Mouse (Mus musculus) thymus, adult 2 months (tissue): Measurements from ENCODE around the gene Cnot2. TPM values are rescaled to one million over a fixed set of nuclear protein-coding genes. Genes with fewer than 3 reads are reported as not detected.
A peak's percentile ranks its signal among the peaks of the same experiment; 100 is the strongest.
"Not testable (repeated sequence)": the region's sequence is repeated elsewhere in the genome, so short reads cannot be mapped to it uniquely, and the experiment has no call there.

Experiments
- DNase-seq: peaks from one replicate; pipeline ENCODE4 v3.0.0; 2021
- H3K27ac ChIP-seq: fragments of 200-500 bp; 2 replicates; pipeline ENCODE4 v1.5.1; 2012; ENCODE audit warnings: low read length, control low read depth; ENCODE audit not compliant: control insufficient read depth, insufficient read depth
- H3K27me3 ChIP-seq: fragments of 200-500 bp; 2 replicates; pipeline ENCODE4 v1.6.1; 2012; ENCODE audit warnings: mild to moderate bottlenecking, low read length, moderate library complexity, mixed read lengths; ENCODE audit not compliant: control insufficient read depth, insufficient read depth
- H3K36me3 ChIP-seq: fragments of 200-500 bp; 2 replicates; pipeline ENCODE4 v1.6.1; 2012; ENCODE audit warnings: mild to moderate bottlenecking, low read length, moderate library complexity; ENCODE audit not compliant: control insufficient read depth, insufficient read depth
- H3K4me1 ChIP-seq: fragments of 200-500 bp; replicated peaks from 2 replicates; pipeline ENCODE4 v1.6.1; 2012; ENCODE audit warnings: low read length; ENCODE audit not compliant: control insufficient read depth, insufficient read depth
- H3K4me3 ChIP-seq: fragments of 200-500 bp; 2 replicates; pipeline ENCODE4 v1.5.1; 2012; ENCODE audit warnings: mild to moderate bottlenecking, low read length, control low read depth, moderate library complexity; ENCODE audit not compliant: control insufficient read depth, insufficient read depth
- CTCF ChIP-seq: fragments of 200-500 bp; IDR thresholded peaks from 2 replicates; pipeline ENCODE4 v1.5.1; 2012; ENCODE audit warnings: mild to moderate bottlenecking, control low read depth, low read length, moderate library complexity, borderline replicate concordance; ENCODE audit not compliant: control insufficient read depth, poor library complexity, insufficient read depth; ENCODE audit errors: extremely low read depth
- POLR2A ChIP-seq: fragments of 200-500 bp; IDR thresholded peaks from 2 replicates; pipeline ENCODE4 v1.6.1; 2012; ENCODE audit warnings: mild to moderate bottlenecking, low read length, control low read depth, moderate library complexity; ENCODE audit not compliant: control insufficient read depth, poor library complexity, insufficient read depth; ENCODE audit errors: extremely low read depth
- WGBS: fragments of 180-500 bp; shearing (Covaris S2); methylation state at CpG from one replicate; pipeline ENCODE4 v1.1.7; 2018; 5-methylcytosine and 5-hydroxymethylcytosine counted together
- polyA plus RNA-seq: library from polyadenylated mRNA; depleted of rRNA; stranded (reverse); fragments of >200 nt; gene quantifications from 2 replicates; pipeline ENCODE4 v1.2.3, GENCODE M21; 2012

Cnot2 gene
- polyA plus RNA-seq, 1 experiment, result 103 TPM

DNA sequence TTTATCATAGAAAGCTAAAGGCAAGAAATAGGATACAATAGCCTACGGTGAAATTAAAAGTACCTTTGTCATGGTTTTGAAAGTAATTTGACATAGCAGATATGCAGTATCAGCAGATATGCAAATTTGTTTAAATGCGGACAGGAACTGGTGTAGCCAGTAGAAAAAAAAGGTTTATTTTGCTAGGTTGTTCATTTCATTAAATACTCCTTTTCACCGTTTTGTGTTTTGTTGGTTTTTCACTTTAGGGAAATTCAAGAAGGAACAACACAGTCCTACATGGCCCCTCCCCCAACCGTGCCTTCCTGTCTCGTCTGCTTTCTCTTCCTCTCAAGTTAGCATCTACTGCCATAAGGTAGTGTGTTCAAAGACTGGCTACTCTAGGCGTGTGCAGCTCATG is 1.4 kb upstream of the Cnot2 start:
- peak overlapping the region; percentile 63 for H3K27ac ChIP-seq
- no peak overlapping the region for H3K4me3 ChIP-seq

DNA sequence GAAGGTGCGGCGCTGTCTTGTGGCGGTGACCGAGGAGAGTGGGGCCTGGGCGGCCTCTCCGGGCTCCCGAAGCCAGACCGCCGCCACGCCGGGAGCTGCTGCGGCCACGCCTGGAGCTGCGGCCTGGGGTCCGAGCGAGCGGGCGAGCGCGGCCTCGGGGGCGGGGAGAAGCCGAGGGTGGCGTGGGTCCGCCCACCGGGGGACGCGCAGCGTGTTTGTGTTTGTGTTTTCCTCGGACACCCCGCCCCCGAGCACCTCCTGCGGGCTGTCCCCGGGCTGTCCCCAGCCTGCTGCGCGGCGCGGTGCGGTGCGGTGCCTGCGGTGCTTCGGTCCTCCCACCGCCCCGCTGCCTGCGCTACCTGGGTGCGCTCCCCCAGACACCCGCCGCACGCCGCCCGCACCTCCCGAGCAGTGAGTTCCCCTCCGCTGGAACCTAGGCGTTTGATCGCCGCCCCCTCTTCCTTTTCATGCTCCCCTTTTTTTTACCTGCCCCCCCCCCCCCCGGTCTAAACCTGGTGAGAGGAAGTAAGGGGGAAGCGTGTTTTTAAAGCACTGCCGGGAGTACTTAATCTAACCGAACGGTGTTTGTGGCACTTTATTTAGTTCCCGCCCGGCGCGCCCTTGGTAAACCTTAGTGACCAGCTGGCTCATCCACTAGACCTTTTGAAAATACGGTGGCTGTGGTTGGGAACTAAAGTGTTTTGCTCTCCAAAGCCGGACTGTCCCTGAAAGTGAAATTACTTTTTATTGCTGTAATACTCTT is 589 bp upstream of the Cnot2 start:
- WGBS, result under 1% methylated on average over 61 of the region's 67 CpGs
- DNase-seq, result peak; percentile 69
- H3K27ac ChIP-seq, result peak overlapping the region; percentile 83
- TF ChIP-seq CTCF, result no peak
- peak; percentile 23; the same call in 1 of the 2 replicates for TF ChIP-seq POLR2A
- H3K27me3 ChIP-seq, result no peaks in the 10 kb centered on the region
- H3K4me3 ChIP-seq, result peak overlapping the region; percentile 68
- H3K36me3 ChIP-seq, result peaks cover 9% of the 10 kb centered on the region; the same call in 1 of the 2 replicates
- H3K4me1 ChIP-seq, result peaks cover 2% of the 10 kb centered on the region; the same call in 1 of the 2 replicates

More for the DNA sequence above, 1.4 kb upstream of the Cnot2 start:
- TF ChIP-seq CTCF, result no peak
- no peak for TF ChIP-seq POLR2A
- peak; percentile 70 for DNase-seq
- WGBS, result under 1% methylated on average over 6 of the region's 6 CpGs
- no peaks in the 10 kb centered on the region for H3K27me3 ChIP-seq
- peaks cover 9% of the 10 kb centered on the region; the same call in 1 of the 2 replicates for H3K36me3 ChIP-seq
- peaks cover 2% of the 10 kb centered on the region; the same call in 1 of the 2 replicates for H3K4me1 ChIP-seq

DNA sequence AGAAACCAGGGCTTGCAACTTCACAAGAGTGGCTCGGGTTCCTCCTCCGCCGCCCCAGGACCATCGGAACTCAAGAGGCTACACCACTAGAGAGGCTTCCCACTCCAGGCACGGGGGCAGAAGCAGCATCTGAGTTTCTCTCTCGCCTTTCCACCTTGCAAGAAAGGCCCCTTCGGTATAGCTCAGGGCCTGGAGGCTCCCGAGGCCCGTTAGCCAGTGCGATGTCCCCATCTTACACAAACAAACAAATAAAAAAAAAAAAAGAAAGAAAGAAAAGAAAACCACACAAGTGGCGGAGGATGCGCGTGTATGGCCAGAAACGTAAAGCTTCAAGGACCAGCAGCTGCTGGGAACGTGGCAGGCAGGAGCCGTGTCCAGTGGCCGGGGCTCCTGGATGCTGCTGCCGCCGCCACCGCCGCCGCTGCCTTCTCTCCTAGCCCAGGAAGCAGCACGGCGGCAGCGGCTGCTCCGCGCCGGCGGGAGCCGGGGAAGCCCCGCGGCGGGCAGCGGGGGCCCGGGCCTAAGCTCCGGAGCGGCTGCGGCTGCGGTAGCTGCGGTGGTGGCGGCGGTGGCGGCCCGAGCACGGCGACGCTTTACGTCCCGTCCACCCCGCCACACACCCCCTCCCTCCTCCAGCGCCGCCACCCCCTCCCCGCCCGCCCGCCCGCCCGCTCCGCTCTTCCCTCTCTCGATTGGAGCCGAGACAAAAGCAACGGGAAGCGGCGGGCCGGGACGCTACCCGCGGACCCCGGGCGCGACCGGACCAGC is 536 bp downstream of the Cnot2 start:
- Histone ChIP-seq H3K4me3 (peak overlapping the region; percentile 68), H3K27ac (peak overlapping the region; percentile 81), H3K4me1 (peaks cover 2% of the 10 kb centered on the region; the same call in 1 of the 2 replicates), H3K27me3 (no peaks in the 10 kb centered on the region), H3K36me3 (peaks cover 9% of the 10 kb centered on the region; the same call in 1 of the 2 replicates)
- WGBS, result under 1% methylated on average over 65 of the region's 71 CpGs
- peak; percentile 55 for DNase-seq
- TF ChIP-seq POLR2A (no peak), CTCF (no peak)

DNA sequence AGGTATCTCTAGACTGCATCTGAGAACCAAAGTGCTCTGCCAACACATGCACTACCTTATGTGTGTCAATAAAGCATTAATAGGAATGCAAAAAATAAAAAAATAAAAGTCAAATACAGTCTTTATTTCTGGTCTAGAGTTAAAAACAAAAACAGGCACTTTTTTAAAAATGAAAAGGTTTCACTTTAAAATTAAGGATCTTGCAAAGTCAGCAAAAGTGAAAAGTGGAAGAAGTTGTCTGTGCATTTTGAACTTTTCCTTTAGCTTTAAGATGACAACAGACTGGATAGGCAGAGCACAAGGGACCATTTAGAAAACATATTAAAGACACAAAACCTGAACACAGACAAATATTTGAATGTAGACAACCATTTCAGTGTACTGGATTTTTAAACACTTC is 1.8 kb downstream of the Cnot2 start:
- Histone ChIP-seq H3K27me3 (no peaks in the 10 kb centered on the region), H3K36me3 (peaks cover under 1% of the 10 kb centered on the region; the same call in 1 of the 2 replicates), H3K27ac (no peak overlapping the region), H3K4me1 (peaks cover 2% of the 10 kb centered on the region; the same call in 1 of the 2 replicates), H3K4me3 (no peak overlapping the region)
- TF ChIP-seq CTCF, result no peak
- DNase-seq, result no peak

DNA sequence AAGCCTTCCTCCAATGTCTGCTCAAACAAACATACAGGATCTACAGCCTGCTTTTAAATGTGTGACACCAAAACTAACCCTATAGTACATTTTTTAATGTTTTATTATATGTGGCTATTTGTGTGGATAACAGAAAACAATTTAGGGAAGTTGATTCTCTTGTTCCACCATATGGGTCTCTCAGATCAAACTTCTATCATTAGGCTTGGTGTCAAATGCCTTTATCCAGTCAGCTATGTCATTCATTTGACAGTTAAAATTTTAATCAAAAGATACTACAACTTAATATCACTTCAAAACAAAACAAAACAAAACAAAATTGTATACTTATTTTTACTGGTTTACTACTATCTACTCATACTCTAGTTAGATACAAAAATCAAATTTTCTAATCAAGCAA is 2.9 kb downstream of the Cnot2 start:
- no peak for DNase-seq

DNA sequence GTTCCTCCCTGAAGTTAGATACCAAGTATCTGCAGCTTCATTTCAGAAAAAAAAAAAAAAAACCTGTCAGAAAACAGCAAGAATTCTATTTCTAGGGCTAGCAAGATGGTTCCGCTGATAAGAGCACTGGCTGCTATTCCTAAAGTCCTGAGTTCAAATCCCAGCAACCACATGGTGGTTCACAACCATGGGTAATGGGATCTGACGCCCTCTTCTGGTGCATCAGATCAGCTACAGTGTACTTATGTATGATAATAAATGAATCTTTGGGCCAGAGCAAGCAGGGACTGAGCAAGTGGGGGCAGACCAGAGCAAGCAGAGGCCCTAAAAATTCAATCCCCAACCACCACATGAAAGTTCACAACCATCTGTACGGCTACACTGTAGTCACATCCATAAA is 4.1 kb downstream of the Cnot2 start:
- H3K27me3 ChIP-seq, result no peaks in the 10 kb centered on the region
- no peak overlapping the region for H3K4me3 ChIP-seq
- no peak overlapping the region for H3K27ac ChIP-seq
- TF ChIP-seq POLR2A (no peak), CTCF (no peak)
- no peak for DNase-seq
- 0 out of 2 replicates have a peak, but pooled peaks cover 2% of the 10 kb centered on the region for H3K4me1 ChIP-seq
- no peaks in the 10 kb centered on the region for H3K36me3 ChIP-seq
- 82% methylated on average over 3 of the region's 3 CpGs for WGBS

More for the DNA sequence above, 2.9 kb downstream of the Cnot2 start:
- TF ChIP-seq POLR2A (no peak), CTCF (no peak)
- Histone ChIP-seq H3K27me3 (no peaks in the 10 kb centered on the region), H3K36me3 (no peaks in the 10 kb centered on the region), H3K4me3 (no peak overlapping the region), H3K4me1 (peaks cover 2% of the 10 kb centered on the region; the same call in 1 of the 2 replicates), H3K27ac (no peak overlapping the region)

DNA sequence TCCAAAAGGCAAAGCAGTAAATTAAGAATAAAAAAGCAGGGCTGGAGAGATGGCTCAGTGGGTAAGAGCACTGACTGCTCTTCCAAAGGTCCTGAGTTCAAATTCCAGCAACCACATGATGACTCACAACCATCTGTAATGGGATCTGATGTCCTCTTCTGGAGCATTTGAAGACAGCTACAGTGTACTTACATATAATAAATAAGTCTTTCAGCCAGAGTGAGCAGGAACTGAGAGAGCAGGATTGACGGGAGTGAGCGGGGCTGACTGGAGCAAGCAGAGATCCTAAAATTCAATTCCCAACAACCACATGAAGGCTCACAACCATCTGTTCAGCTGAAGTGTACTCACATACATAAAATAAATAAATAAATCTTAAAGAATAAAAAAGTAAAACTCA is 5.2 kb downstream of the Cnot2 start:
- not testable (repeated sequence) for H3K36me3 ChIP-seq, H3K4me1 ChIP-seq, H3K4me3 ChIP-seq, DNase-seq, H3K27me3 ChIP-seq, H3K27ac ChIP-seq
- WGBS, result 91% methylated on average over 2 of the region's 2 CpGs
